Mouse (Mus musculus) lung, embryonic 16.5 days (tissue): ENCODE measurements at regions not wholly inside any gene's neighbourhood (a gene's known extent, or its start where the extent isn't known, plus 50 kb on each side); places are given as distances from the start of the nearest gene placed in this dataset.

Experiments used
- ATAC-seq: fragments of 200-750 bp; cut with Nextera tagmentation; 2 replicates; pipeline ENCODE4 v1.8.0; 2017; ENCODE audit warnings: low read depth, mild to moderate bottlenecking, moderate library complexity
- H3K27ac ChIP-seq: fragments of 300-500 bp; sonication (generic); 2 replicates; pipeline ENCODE4 v1.5.1; 2014; ENCODE audit warnings: mild to moderate bottlenecking, control low read depth, low read length
- H3K27me3 ChIP-seq: fragments of 300-500 bp; sonication (generic); 2 replicates; pipeline ENCODE4 v1.6.1; 2014; ENCODE audit warnings: low read depth, low read length, mixed read lengths; ENCODE audit not compliant: control insufficient read depth, insufficient read depth
- H3K36me3 ChIP-seq: fragments of 300-500 bp; sonication (generic); 2 replicates; pipeline ENCODE4 v1.6.1; 2014; ENCODE audit warnings: low read length; ENCODE audit not compliant: control insufficient read depth, insufficient read depth
- H3K4me1 ChIP-seq: fragments of 300-500 bp; sonication (generic); replicated peaks from 2 replicates; pipeline ENCODE4 v1.6.1; 2014; ENCODE audit warnings: low read length, mixed read lengths; ENCODE audit not compliant: control insufficient read depth, insufficient read depth
- H3K4me2 ChIP-seq: fragments of 300-500 bp; sonication (generic); 2 replicates; pipeline ENCODE4 v1.6.1; 2014; ENCODE audit warnings: low read depth, low read length, control low read depth
- H3K4me3 ChIP-seq: fragments of 300-500 bp; sonication (generic); 2 replicates; pipeline ENCODE4 v1.5.1; 2014; ENCODE audit warnings: mild to moderate bottlenecking, low read length, control low read depth
- H3K9ac ChIP-seq: fragments of 300-500 bp; sonication (generic); 2 replicates; pipeline ENCODE4 v1.6.1; 2014; ENCODE audit warnings: low read length, control low read depth
- H3K9me3 ChIP-seq: fragments of 300-500 bp; sonication (generic); 2 replicates; pipeline ENCODE4 v1.6.1; 2016; ENCODE audit warnings: low read length; ENCODE audit not compliant: control insufficient read depth
- WGBS: fragments of 180-500 bp; shearing (Covaris S2); extraction: QIAGEN DNeasy Blood & Tissue Kit; methylation state at CpG from one replicate; pipeline ENCODE4 v1.1.7; 2014; 5-methylcytosine and 5-hydroxymethylcytosine counted together

- Histone ChIP-seq H3K9ac (no peak overlapping the region), H3K4me3 (no peak overlapping the region), H3K27me3 (no peaks in the 10 kb centered on the region), H3K4me2 (no peak overlapping the region), H3K27ac (no peak overlapping the region), H3K4me1 (no peaks in the 10 kb centered on the region), H3K9me3 (no peaks in the 10 kb centered on the region), H3K36me3 (no peaks in the 10 kb centered on the region)
- ATAC-seq: no peak
- 84% methylated on average over 2 of the region's 2 CpGs for WGBS
Observed at GRCm38 (mm10) chr2:173843671-173844070, 106.4 kb downstream of the Vapb start.

GRCm38 (mm10) chr2:173844524-173844923, 107.2 kb downstream of the Vapb start:
- no peaks in the 10 kb centered on the region for H3K9me3 ChIP-seq
- H3K27ac ChIP-seq: no peak overlapping the region
- H3K4me3 ChIP-seq: no peak overlapping the region
- no peaks in the 10 kb centered on the region for H3K4me1 ChIP-seq
- ATAC-seq: no peak
- H3K36me3 ChIP-seq: no peaks in the 10 kb centered on the region
- 62% methylated on average over 3 of the region's 3 CpGs for WGBS
- no peak overlapping the region for H3K9ac ChIP-seq
- H3K27me3 ChIP-seq: no peaks in the 10 kb centered on the region
- H3K4me2 ChIP-seq: no peak overlapping the region

- Histone ChIP-seq H3K27ac (no peak overlapping the region), H3K4me1 (no peaks in the 10 kb centered on the region), H3K4me2 (no peak overlapping the region), H3K27me3 (no peaks in the 10 kb centered on the region), H3K4me3 (no peak overlapping the region), H3K36me3 (no peaks in the 10 kb centered on the region), H3K9ac (no peak overlapping the region), H3K9me3 (no peaks in the 10 kb centered on the region)
- WGBS: 70% methylated on average over 14 of the region's 14 CpGs
- no peak for ATAC-seq
Observed at GRCm38 (mm10) chr2:173845155-173846029, 108.1 kb downstream of the Vapb start.

- no peak for ATAC-seq
- Histone ChIP-seq H3K4me1 (0 out of 2 replicates have a peak, but pooled peaks cover 2% of the 10 kb centered on the region), H3K27ac (no peak overlapping the region), H3K27me3 (no peaks in the 10 kb centered on the region), H3K9ac (no peak overlapping the region), H3K9me3 (no peaks in the 10 kb centered on the region), H3K4me3 (no peak overlapping the region), H3K36me3 (no peaks in the 10 kb centered on the region), H3K4me2 (no peak overlapping the region)
- 37% methylated on average over 4 of the region's 4 CpGs for WGBS
Observed at GRCm38 (mm10) chr2:173851054-173851453, 113.7 kb downstream of the Vapb start.

- Histone ChIP-seq H3K4me3 (no peak overlapping the region), H3K27me3 (no peaks in the 10 kb centered on the region), H3K36me3 (no peaks in the 10 kb centered on the region), H3K9ac (no peak overlapping the region), H3K4me1 (0 out of 2 replicates have a peak, but pooled peaks cover 2% of the 10 kb centered on the region), H3K4me2 (no peak overlapping the region), H3K9me3 (no peaks in the 10 kb centered on the region), H3K27ac (no peak overlapping the region)
- 25% methylated on average over 13 of the region's 13 CpGs for WGBS
- ATAC-seq: peak; percentile 36; the same call in 1 of the 2 replicates
Observed at GRCm38 (mm10) chr2:173854172-173854723, 116.9 kb downstream of the Vapb start.

- H3K36me3 ChIP-seq: no peaks in the 10 kb centered on the region
- no peak overlapping the region for H3K27ac ChIP-seq
- H3K9ac ChIP-seq: no peak overlapping the region
- H3K4me1 ChIP-seq: 0 out of 2 replicates have a peak, but pooled peaks cover 2% of the 10 kb centered on the region
- 42% methylated on average over 7 of the region's 7 CpGs for WGBS
- no peak overlapping the region for H3K4me2 ChIP-seq
- no peak for ATAC-seq
- no peak overlapping the region for H3K4me3 ChIP-seq
- H3K9me3 ChIP-seq: no peaks in the 10 kb centered on the region
- H3K27me3 ChIP-seq: no peaks in the 10 kb centered on the region
Observed at GRCm38 (mm10) chr2:173854846-173855245, 117.5 kb downstream of the Vapb start.

- no peak overlapping the region for H3K4me3 ChIP-seq
- no peak overlapping the region for H3K4me2 ChIP-seq
- no peaks in the 10 kb centered on the region for H3K36me3 ChIP-seq
- no peaks in the 10 kb centered on the region for H3K27me3 ChIP-seq
- no peaks in the 10 kb centered on the region for H3K9me3 ChIP-seq
- no peak for ATAC-seq
- 70% methylated on average over 4 of the region's 4 CpGs for WGBS
- no peak overlapping the region for H3K27ac ChIP-seq
- no peak overlapping the region for H3K9ac ChIP-seq
- H3K4me1 ChIP-seq: 0 out of 2 replicates have a peak, but pooled peaks cover 2% of the 10 kb centered on the region
Observed at GRCm38 (mm10) chr2:173855296-173855695, 118.0 kb downstream of the Vapb start.

- H3K9ac ChIP-seq: no peak overlapping the region
- no peaks in the 10 kb centered on the region for H3K27me3 ChIP-seq
- no peaks in the 10 kb centered on the region for H3K9me3 ChIP-seq
- ATAC-seq: no peak
- H3K36me3 ChIP-seq: no peaks in the 10 kb centered on the region
- H3K27ac ChIP-seq: no peak overlapping the region
- no peak overlapping the region for H3K4me2 ChIP-seq
- no peak overlapping the region for H3K4me3 ChIP-seq
- 0 out of 2 replicates have a peak, but pooled peaks cover 2% of the 10 kb centered on the region for H3K4me1 ChIP-seq
- 81% methylated on average over 6 of the region's 6 CpGs for WGBS
Observed at GRCm38 (mm10) chr2:173857006-173857405, 119.7 kb downstream of the Vapb start.

- 67% methylated on average over 3 of the region's 3 CpGs for WGBS
- Histone ChIP-seq H3K9ac (no peak overlapping the region), H3K27ac (no peak overlapping the region), H3K4me2 (no peak overlapping the region), H3K9me3 (no peaks in the 10 kb centered on the region), H3K27me3 (no peaks in the 10 kb centered on the region), H3K36me3 (no peaks in the 10 kb centered on the region), H3K4me1 (no peaks in the 10 kb centered on the region), H3K4me3 (no peak overlapping the region)
- no peak for ATAC-seq
Observed at GRCm38 (mm10) chr2:173873048-173873447, 135.7 kb downstream of the Vapb start.
